Mouse (Mus musculus) myocyte (in vitro differentiated cells): ENCODE measurements at regions not wholly inside any gene's neighbourhood (a gene's known extent, or its start where the extent isn't known, plus 50 kb on each side); places are given as distances from the start of the nearest gene placed in this dataset.

Experiments
- H3K27me3 ChIP-seq: one replicate; pipeline ENCODE4 v1.6.1; 2011; ENCODE audit not compliant: control insufficient read depth, insufficient read depth, insufficient read length
- H3K36me3 ChIP-seq: one replicate; pipeline ENCODE4 v1.6.1; 2011; ENCODE audit not compliant: control insufficient read depth, insufficient read depth
- H3K4me2 ChIP-seq: one replicate; pipeline ENCODE4 v1.6.1; 2011; ENCODE audit warnings: low read depth, control low read depth
- H3K4me3 ChIP-seq: one replicate; pipeline ENCODE4 v1.5.1; 2011; ENCODE audit warnings: mild to moderate bottlenecking, control low read depth, moderate library complexity
- H3K79me2 ChIP-seq: one replicate; pipeline ENCODE4 v1.6.1; 2011; ENCODE audit not compliant: control insufficient read depth, insufficient read depth
- H3ac ChIP-seq: one replicate; pipeline ENCODE4 v1.6.1; 2011; ENCODE audit not compliant: control insufficient read depth, insufficient read length
- CEBPB ChIP-seq: IDR thresholded peaks from 2 replicates; pipeline ENCODE4 v1.6.1; 2011; ENCODE audit warnings: mild to moderate bottlenecking, moderate library complexity; ENCODE audit not compliant: poor library complexity, insufficient read depth, severe bottlenecking
- E2F4 ChIP-seq: IDR thresholded peaks from one replicate; pipeline ENCODE4 v1.6.1; 2011; ENCODE audit warnings: mild to moderate bottlenecking, control low read depth, moderate library complexity; ENCODE audit not compliant: insufficient read depth
- MAX ChIP-seq: IDR thresholded peaks from one replicate; pipeline ENCODE4 v1.6.1; 2011; ENCODE audit warnings: low read depth, mild to moderate bottlenecking, control low read depth
- MYOD1 ChIP-seq, 3 experiments: IDR thresholded peaks; one replicate each; pipeline ENCODE4 v1.6.1; 2011; ENCODE audit warnings: control low read depth in 2 of 3, low read depth in 2 of 3, mild to moderate bottlenecking in 2 of 3, moderate library complexity in 1 of 3; ENCODE audit not compliant: insufficient read length in 2 of 3, control insufficient read depth in 1 of 3
- MYOG ChIP-seq, 3 experiments: IDR thresholded peaks; one replicate each; pipeline ENCODE4 v1.6.1; 2011; ENCODE audit warnings: control low read depth in 2 of 3, low read depth in 2 of 3, mild to moderate bottlenecking in 2 of 3; ENCODE audit not compliant: insufficient read length in 2 of 3, control insufficient read depth in 1 of 3, insufficient read depth in 1 of 3
- POLR2A ChIP-seq: IDR thresholded peaks from one replicate; pipeline ENCODE4 v1.6.1; 2011; ENCODE audit warnings: low read depth, mild to moderate bottlenecking, control low read depth, moderate library complexity; ENCODE audit not compliant: insufficient read length
- POLR2AphosphoS2 ChIP-seq: IDR thresholded peaks from one replicate; pipeline ENCODE4 v1.6.1; 2011; ENCODE audit warnings: low read depth, control low read depth; ENCODE audit not compliant: insufficient read length
- REST ChIP-seq: IDR thresholded peaks from one replicate; pipeline ENCODE4 v1.6.1; 2011; ENCODE audit warnings: mild to moderate bottlenecking, control low read depth, moderate library complexity; ENCODE audit not compliant: insufficient read depth, insufficient read length
- SRF ChIP-seq: IDR thresholded peaks from one replicate; pipeline ENCODE4 v1.6.1; 2011; ENCODE audit warnings: low read depth; ENCODE audit not compliant: control insufficient read depth, insufficient read length
- TCF12 ChIP-seq: IDR thresholded peaks from one replicate; pipeline ENCODE4 v1.6.1; 2011; ENCODE audit warnings: mild to moderate bottlenecking, control low read depth; ENCODE audit not compliant: poor library complexity, insufficient read depth, severe bottlenecking
- TCF3 ChIP-seq: IDR thresholded peaks from one replicate; pipeline ENCODE4 v1.6.1; 2011; ENCODE audit warnings: low read depth, control low read depth; ENCODE audit not compliant: insufficient read length
- USF1 ChIP-seq: IDR thresholded peaks from one replicate; pipeline ENCODE4 v1.6.1; 2011; ENCODE audit warnings: low read depth, mild to moderate bottlenecking, control low read depth, moderate library complexity

DNA sequence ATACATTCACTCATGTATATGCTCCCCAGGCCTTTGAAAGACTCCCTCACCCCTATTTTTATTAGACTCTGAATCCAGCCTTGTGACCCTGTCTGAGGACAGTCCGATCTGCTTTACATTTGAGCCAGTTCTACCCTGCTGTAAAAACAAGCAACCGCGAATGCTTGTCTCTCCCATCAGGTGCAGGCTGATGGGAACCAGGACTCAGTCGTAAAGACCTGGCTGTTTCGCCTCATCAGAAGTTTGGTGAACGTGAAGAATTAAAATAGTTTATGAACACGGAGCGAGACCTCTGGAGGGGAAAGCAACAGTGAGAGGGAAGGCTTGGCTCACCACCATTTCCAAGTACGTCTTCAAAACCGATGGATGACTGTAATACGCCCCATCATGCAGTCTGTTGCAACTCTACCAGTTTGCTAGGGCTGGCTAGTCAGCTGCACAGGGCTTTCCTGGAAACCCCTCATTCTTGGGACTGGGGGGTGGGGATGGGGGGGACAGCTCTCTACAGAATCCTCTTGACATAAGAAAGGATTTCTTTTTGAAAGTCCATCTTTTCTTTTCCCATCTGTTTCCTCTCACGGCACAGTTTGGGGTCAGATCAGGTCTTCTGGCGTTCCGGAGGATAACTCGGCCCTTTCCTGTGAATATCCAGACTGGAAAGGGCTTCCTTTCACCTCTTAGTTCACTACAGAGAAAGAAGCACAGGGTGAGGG is 366.8 kb upstream of the Jarid2 start:
- no peaks in the 10 kb centered on the region for H3K36me3 ChIP-seq
- H3K79me2 ChIP-seq: no peaks in the 10 kb centered on the region
- TF ChIP-seq TCF3 (no peak), POLR2AphosphoS2 (no peak), USF1 (no peak), POLR2A (no peak), TCF12 (no peak), CEBPB (no peak), REST (no peak), E2F4 (no peak), MAX (no peak), MYOD1 (IDR thresholded peaks at IDR 0.05; ENCODE audit: control insufficient read depth in 1 of 3, insufficient read length in 2 of 3, low read depth in 2 of 3) (no peak), MYOG (IDR thresholded peaks at IDR 0.05; ENCODE audit: control insufficient read depth in 1 of 3, insufficient read depth in 1 of 3, insufficient read length in 2 of 3, low read depth in 2 of 3) (no peak), SRF (no peak)
- no peak overlapping the region for H3ac ChIP-seq
- H3K4me2 ChIP-seq: no peak overlapping the region
- no peak overlapping the region for H3K4me3 ChIP-seq
- no peaks in the 10 kb centered on the region for H3K27me3 ChIP-seq

DNA sequence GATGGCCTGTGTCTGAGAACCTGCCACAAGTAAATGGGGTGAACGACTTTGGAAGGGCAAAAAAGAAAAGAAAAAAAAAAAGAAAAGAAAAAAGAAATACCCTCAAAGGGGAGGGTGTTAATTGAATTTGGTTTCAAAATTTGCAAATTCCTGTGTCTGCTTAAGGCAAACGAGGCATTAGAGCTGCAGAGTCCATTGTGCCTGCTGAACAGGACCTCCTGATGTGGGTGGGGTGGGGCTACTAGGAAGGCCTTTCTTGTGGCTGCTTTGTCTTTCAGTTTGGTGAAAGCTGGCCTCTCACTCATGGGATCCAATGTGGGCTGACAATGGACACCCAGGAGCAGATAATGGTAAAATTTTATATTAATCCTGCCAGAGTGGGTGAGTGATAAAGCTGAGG is 366.3 kb upstream of the Jarid2 start:
- no peaks in the 10 kb centered on the region for H3K79me2 ChIP-seq
- H3K27me3 ChIP-seq: no peaks in the 10 kb centered on the region
- no peak overlapping the region for H3K4me3 ChIP-seq
- H3K36me3 ChIP-seq: no peaks in the 10 kb centered on the region
- no peak for TF ChIP-seq MYOG (IDR thresholded peaks at IDR 0.05; ENCODE audit: control insufficient read depth in 1 of 3, insufficient read depth in 1 of 3, insufficient read length in 2 of 3, low read depth in 2 of 3)
- TF ChIP-seq SRF: no peak
- TF ChIP-seq POLR2AphosphoS2: no peak
- TF ChIP-seq POLR2A: no peak
- TF ChIP-seq MYOD1 (IDR thresholded peaks at IDR 0.05; ENCODE audit: control insufficient read depth in 1 of 3, insufficient read length in 2 of 3, low read depth in 2 of 3): no peak
- TF ChIP-seq TCF3: no peak
- no peak for TF ChIP-seq CEBPB
- no peak for TF ChIP-seq E2F4
- TF ChIP-seq TCF12: no peak
- no peak for TF ChIP-seq USF1
- TF ChIP-seq MAX: no peak
- no peak for TF ChIP-seq REST
- H3K4me2 ChIP-seq: no peak overlapping the region
- H3ac ChIP-seq: no peak overlapping the region

- TF ChIP-seq MAX (no peak), MYOG (IDR thresholded peaks at IDR 0.05; ENCODE audit: control insufficient read depth in 1 of 3, insufficient read depth in 1 of 3, insufficient read length in 2 of 3, low read depth in 2 of 3) (no peak)
- no peaks in the 10 kb centered on the region for H3K36me3 ChIP-seq
Measured at GRCm38 (mm10) chr13:44369301-44369700, 360.0 kb upstream of the Jarid2 start.

DNA sequence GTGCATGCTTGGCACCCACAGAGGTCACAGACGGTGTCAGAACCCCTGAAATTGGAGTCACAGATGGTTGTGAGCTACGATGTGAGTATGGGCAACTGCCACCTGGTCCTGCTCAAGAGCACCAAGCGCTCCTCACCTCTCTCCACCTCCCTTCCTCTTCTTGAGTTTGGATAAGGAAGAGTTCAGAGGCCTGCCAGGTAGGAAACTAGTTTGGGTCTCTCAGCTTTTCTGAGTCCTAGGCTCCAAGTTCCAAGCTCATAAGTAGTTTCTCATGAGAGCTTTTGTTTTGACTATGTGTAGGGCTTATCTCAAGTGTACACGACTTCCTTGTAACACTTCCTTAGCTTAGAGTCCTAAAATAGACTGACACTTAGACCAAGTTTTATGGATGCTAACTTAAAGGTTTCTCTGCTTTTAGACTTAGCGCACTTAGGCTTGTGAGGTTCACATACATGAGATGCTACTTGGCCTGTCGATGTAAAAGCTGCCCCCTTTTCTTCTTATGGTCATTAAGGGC is 356.9 kb upstream of the Jarid2 start:
- Histone ChIP-seq H3K4me3 (no peak overlapping the region), H3ac (no peak overlapping the region), H3K36me3 (no peaks in the 10 kb centered on the region), H3K27me3 (no peaks in the 10 kb centered on the region), H3K79me2 (no peaks in the 10 kb centered on the region), H3K4me2 (no peak overlapping the region)
- no peak for TF ChIP-seq CEBPB
- no peak for TF ChIP-seq POLR2AphosphoS2
- no peak for TF ChIP-seq POLR2A
- no peak for TF ChIP-seq SRF
- no peak for TF ChIP-seq TCF3
- TF ChIP-seq REST: no peak
- no peak for TF ChIP-seq TCF12
- TF ChIP-seq MYOG (IDR thresholded peaks at IDR 0.05; ENCODE audit: control insufficient read depth in 1 of 3, insufficient read depth in 1 of 3, insufficient read length in 2 of 3, low read depth in 2 of 3): no peak
- TF ChIP-seq MYOD1 (IDR thresholded peaks at IDR 0.05; ENCODE audit: control insufficient read depth in 1 of 3, insufficient read length in 2 of 3, low read depth in 2 of 3): no peak
- TF ChIP-seq USF1: no peak
- no peak for TF ChIP-seq E2F4
- no peak for TF ChIP-seq MAX

More at GRCm38 (mm10) chr13:44369301-44369700, 360.0 kb upstream of the Jarid2 start:
- no peaks in the 10 kb centered on the region for H3K79me2 ChIP-seq
- H3ac ChIP-seq: no peak overlapping the region
- no peak overlapping the region for H3K4me2 ChIP-seq
- no peaks in the 10 kb centered on the region for H3K27me3 ChIP-seq
- no peak overlapping the region for H3K4me3 ChIP-seq

DNA sequence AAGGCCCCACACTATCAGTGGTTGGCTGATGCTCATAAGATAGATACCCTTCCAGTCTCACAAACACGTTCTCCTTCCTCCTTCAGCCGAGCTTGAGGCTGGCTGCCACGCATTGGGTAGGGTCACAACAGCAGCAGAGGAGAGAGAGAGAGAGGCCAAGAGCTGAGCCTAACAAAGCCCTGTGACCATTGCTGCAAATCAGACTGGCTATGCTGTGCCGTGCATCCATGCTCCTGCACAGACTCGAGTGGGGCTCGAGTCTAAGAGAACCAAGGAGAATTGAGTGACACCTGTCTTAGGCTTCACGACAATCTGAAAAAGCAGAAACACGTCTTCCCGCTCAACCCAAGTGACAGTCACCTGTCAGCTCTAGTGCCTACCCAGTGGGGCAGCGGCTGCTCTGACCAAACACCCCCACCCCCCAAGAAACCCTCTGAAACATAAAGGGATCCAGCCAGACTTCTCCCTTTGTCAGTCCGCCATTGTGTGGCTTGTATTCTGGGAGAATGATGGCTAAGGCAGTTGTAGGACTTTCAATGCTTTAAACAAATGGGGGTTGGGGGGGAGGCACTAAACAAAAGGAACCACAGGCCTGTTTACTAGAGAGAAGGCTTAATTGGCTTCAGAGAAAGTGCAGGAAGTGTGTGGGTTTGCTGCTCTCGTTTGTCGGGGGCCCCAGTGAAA is 353.7 kb upstream of the Jarid2 start:
- H3K4me2 ChIP-seq: no peak overlapping the region
- TF ChIP-seq MAX (no peak), MYOG (IDR thresholded peaks at IDR 0.05; ENCODE audit: control insufficient read depth in 1 of 3, insufficient read depth in 1 of 3, insufficient read length in 2 of 3, low read depth in 2 of 3) (no peak), POLR2A (no peak), MYOD1 (IDR thresholded peaks at IDR 0.05; ENCODE audit: control insufficient read depth in 1 of 3, insufficient read length in 2 of 3, low read depth in 2 of 3) (no peak), TCF3 (no peak), TCF12 (no peak), SRF (no peak), REST (no peak), E2F4 (no peak), CEBPB (no peak), POLR2AphosphoS2 (no peak), USF1 (no peak)
- no peaks in the 10 kb centered on the region for H3K36me3 ChIP-seq
- H3K79me2 ChIP-seq: no peaks in the 10 kb centered on the region
- no peak overlapping the region for H3K4me3 ChIP-seq
- no peaks in the 10 kb centered on the region for H3K27me3 ChIP-seq
- H3ac ChIP-seq: no peak overlapping the region
